Mouse (Mus musculus): ENCODE measurements at regions not wholly inside any gene's neighbourhood (a gene's known extent, or its start where the extent isn't known, plus 50 kb on each side); places are given as distances from the start of the nearest gene placed in this dataset.

DNA sequence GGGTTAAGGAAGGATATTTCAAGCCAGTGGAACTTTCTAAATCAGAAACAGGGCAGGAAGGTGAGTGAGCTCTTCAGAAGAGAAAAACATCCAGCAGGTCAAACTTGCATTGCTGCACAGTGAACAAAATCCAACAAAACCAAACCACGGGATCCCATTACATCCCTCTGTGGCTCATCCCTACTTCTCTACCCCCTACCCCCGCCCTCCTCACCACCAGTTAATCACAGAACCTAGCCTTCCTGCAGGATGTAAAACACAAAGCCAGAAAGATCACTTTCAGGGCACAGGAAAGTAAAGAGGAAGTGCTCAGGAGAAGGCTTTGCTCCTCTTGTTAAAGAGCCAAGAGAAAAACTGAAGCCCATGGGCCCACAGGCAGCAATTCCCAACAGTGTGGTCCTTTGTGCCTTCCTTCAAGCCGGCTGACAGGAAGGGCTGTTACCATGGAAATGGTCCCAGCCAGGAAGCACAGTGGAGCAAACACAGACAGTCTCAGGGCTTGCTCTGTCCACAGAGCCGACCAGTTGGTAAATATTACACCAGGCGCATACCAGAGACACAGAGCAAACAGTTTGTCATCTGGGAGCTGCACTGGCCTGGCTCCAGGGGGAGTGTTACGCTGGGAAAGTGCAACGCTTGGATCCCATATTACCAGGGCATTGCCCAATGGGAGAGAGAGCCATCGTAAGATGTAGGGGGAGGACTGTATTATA, 63.2 kb upstream of the Lmcd1 start:
- TF ChIP-seq CTCF (IDR thresholded peaks at IDR 0.05; ENCODE audit: extremely low read depth, insufficient read depth, low read length) (no peak), POLR2A (IDR thresholded peaks at IDR 0.05; ENCODE audit: extremely low read depth, insufficient read depth, low read length) (no peak)
